Mouse (Mus musculus): ENCODE data around the gene Stra6l.

DNA sequence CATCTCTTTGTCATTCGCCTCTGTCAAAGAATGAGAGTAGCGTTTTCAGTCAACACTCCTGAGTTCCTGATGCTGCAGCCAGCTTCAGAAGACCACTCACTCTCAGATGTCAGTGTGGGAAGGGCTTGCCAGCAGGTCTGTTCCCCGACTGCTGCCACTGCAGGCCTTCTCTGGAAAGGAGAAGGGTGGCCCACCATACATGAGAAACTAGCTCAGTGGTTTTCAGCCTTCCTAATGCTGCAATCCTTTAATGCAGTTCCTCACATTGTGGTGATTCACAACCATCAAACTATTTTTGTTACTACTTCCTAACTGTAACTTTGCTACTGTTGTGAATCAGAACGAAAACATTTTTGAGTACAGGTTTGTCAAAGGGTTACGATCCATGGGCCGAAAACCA is 41.0 kb downstream of the Stra6l start:
- no peak for TF ChIP-seq POLR2A (IDR thresholded peaks at IDR 0.05; ENCODE audit: low read depth, low read length)
- TF ChIP-seq CTCF (conservative IDR thresholded peaks at IDR 0.05; ENCODE audit: insufficient read depth, insufficient read length, low read depth, low read length) = no peak
